Mouse (Mus musculus) embryonic facial prominence, embryonic 14.5 days (tissue): Measurements from ENCODE around the gene Olfr68. TPM values are rescaled to one million over a fixed set of nuclear protein-coding genes. Genes with fewer than 3 reads are reported as not detected.
"Not testable (repeated sequence)": the region's sequence is repeated elsewhere in the genome, so short reads cannot be mapped to it uniquely, and the experiment has no call there.

Experiments
- ATAC-seq: fragments of 200-750 bp; cut with Nextera tagmentation; 2 replicates; pipeline ENCODE4 v1.8.0; 2017; ENCODE audit warnings: low read depth, moderate number of reproducible peaks, moderate TSS enrichment
- DNase-seq: peaks from one replicate; pipeline ENCODE4 v3.0.0-alpha.2; 2015; ENCODE audit warnings: low spot score
- H3K27ac ChIP-seq: fragments of 300-500 bp; sonication (generic); replicated peaks from 2 replicates; pipeline ENCODE4 v1.5.1; 2014; ENCODE audit warnings: low read depth, mild to moderate bottlenecking, low read length, moderate library complexity
- H3K27me3 ChIP-seq: fragments of 300-500 bp; sonication (generic); replicated peaks from 2 replicates; pipeline ENCODE4 v1.6.1; 2014; ENCODE audit warnings: low read length; ENCODE audit not compliant: control insufficient read depth, insufficient read depth
- H3K36me3 ChIP-seq: fragments of 300-500 bp; sonication (generic); 2 replicates; pipeline ENCODE4 v1.6.1; 2014; ENCODE audit warnings: low read length, mixed read lengths; ENCODE audit not compliant: control insufficient read depth, insufficient read depth
- H3K4me1 ChIP-seq: fragments of 300-500 bp; sonication (generic); 2 replicates; pipeline ENCODE4 v1.6.1; 2014; ENCODE audit warnings: antibody characterized with exemption, low read length; ENCODE audit not compliant: control insufficient read depth, insufficient read depth
- H3K4me2 ChIP-seq: fragments of 300-500 bp; sonication (generic); 2 replicates; pipeline ENCODE4 v1.6.1; 2014; ENCODE audit warnings: low read depth, mild to moderate bottlenecking, low read length, moderate library complexity, mixed read lengths
- H3K4me3 ChIP-seq: fragments of 300-500 bp; sonication (generic); 2 replicates; pipeline ENCODE4 v1.5.1; 2014; ENCODE audit warnings: low read depth, mild to moderate bottlenecking, low read length
- H3K9ac ChIP-seq: fragments of 300-500 bp; sonication (generic); 2 replicates; pipeline ENCODE4 v1.6.1; 2014; ENCODE audit warnings: low read depth, mild to moderate bottlenecking, low read length, moderate library complexity, mixed read lengths
- H3K9me3 ChIP-seq: fragments of 300-500 bp; sonication (generic); 2 replicates; pipeline ENCODE4 v1.6.1; 2016; ENCODE audit warnings: low read length; ENCODE audit not compliant: control insufficient read depth
- WGBS: fragments of 180-500 bp; shearing (Covaris S2); extraction: QIAGEN DNeasy Blood & Tissue Kit; methylation state at CpG from one replicate; pipeline ENCODE4 v1.1.7; 2014; 5-methylcytosine and 5-hydroxymethylcytosine counted together
- polyA plus RNA-seq: library from polyadenylated mRNA; unstranded; fragments of >200 nt; fragmentation: Nextera tagmentation; extraction: Ambion mirVana; gene quantifications from 2 replicates; pipeline ENCODE4 v1.2.1, GENCODE M21; 2014

Gene Olfr68
- polyA plus RNA-seq, 1 experiment from 2014 or later: not detected

DNA sequence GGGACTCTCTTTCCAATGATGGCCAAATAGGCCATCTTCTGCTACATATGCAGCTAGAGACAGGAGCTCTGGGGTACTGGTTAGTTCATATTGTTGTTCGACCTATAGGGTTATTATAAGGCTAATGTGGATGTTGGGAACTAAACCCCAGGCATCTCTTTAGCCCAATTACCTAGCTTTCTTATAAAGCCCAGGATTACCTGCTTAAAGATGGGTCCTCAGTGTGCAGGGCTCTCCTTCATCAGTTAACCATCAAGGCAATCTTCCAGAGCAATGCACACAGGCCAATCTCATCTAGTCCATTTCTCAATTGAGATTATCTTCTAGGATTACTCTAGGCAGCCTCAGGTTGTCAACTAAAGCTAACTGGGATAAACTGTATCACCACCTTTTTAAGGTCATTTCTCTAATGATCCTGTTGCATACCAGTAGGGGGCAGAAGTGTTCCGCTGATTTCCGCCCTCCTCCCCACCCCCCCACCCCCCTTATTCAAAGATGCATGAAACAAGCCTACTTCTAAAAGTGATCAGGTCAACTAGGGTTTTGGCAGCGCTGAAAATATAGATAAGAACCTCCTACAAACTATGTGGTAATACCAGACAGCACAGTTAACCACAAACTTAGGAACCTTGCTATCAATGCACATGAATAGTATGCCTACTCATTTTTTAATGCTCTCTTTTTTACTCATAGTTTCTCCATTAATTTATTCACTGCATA lies 13.3 kb upstream of the Olfr68 start:
- Histone ChIP-seq H3K9me3 (no peaks in the 10 kb centered on the region), H3K4me2 (no peak overlapping the region), H3K4me3 (no peak overlapping the region), H3K36me3 (no peaks in the 10 kb centered on the region), H3K27ac (no peak overlapping the region), H3K4me1 (no peaks in the 10 kb centered on the region), H3K27me3 (no peaks in the 10 kb centered on the region), H3K9ac (no peak overlapping the region)
- ATAC-seq (no peak), DNase-seq (no peak)
- WGBS: 20% methylated on average over 4 of the region's 4 CpGs

DNA sequence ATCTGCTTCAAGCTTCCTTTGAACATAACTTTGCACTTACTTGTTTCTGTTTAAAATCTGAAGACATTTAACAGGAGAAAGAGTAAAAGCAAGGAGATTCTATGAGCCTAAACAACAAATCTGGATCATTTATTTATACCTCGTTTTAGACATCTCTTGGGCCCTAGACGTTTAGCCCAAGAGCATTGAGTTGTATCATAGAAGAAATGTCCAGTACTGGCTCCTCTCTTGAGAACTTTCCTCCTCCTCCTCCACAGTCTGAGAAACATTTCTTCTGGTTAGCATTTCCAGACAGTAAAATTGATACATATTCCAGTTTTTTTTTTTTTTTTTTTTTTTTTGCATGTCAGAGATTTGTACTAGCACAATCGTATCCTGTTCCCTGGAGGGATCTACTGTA lies 12.2 kb upstream of the Olfr68 start, which contains the start of gene Olfr67:
Gene Olfr67 (minus strand): TSS at position 101 of the 400 bp plus-strand sequence.
- WGBS: 69% methylated on average over 3 of the region's 3 CpGs
- Histone ChIP-seq H3K27ac (no peak within 1 kb of the TSS), H3K4me1 (no peaks in the 10 kb centered on the region), H3K4me3 (no peak within 1 kb of the TSS), H3K9me3 (no peaks in the 10 kb centered on the region), H3K4me2 (no peak within 1 kb of the TSS), H3K27me3 (no peaks in the 10 kb centered on the region), H3K9ac (no peak within 1 kb of the TSS), H3K36me3 (no peaks in the 10 kb centered on the region)
- ATAC-seq: no peak
- DNase-seq: no peak

DNA sequence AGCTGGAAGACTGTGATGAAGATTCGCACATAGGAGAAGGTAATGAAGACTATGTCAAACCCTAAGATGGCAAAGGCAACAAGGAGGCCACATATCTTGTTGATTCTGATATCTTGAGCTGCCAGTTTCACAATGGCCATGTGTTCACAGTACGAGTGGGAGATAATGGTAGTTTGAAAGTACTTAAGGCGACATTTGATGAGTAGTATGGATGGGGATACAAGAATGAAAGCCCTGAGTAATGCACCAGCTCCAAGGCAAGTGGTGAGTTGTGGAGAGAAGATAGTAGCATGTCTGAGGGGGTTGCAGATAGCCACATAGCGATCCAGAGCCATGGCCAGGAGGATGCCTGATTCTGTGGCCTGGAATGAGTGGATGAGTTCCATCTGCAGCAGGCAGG lies 1.8 kb downstream of the Olfr68 start:
- not testable (repeated sequence) for H3K9me3 ChIP-seq, H3K4me3 ChIP-seq, H3K4me2 ChIP-seq

DNA sequence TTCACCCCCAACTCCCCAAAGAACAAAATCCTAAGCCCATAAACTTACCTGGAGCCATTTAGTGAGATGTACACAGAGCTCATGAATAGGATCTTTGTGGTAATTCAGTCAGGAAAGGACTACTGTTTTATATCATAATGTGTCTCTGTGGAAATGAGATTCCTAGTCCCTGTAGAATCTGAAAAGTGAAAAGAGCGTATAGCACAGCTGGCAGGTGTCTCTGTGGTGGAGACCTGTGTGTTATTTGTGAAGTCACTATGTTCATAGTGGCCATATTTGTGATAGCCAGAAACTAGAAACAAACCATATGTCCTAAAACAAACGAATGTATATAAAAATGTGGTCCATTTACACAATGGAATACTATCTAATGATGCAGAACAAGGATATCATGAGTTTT lies 8.0 kb downstream of the Olfr68 start, which contains the start of gene Olfr69:
Gene Olfr69 (minus strand): TSS at position 101 of the 400 bp plus-strand sequence.
- Histone ChIP-seq H3K27me3 (no peaks in the 10 kb centered on the region), H3K4me1 (no peaks in the 10 kb centered on the region)
- 68% methylated on average over 2 of the region's 2 CpGs for WGBS

More for the DNA sequence above, 1.8 kb downstream of the Olfr68 start:
- H3K27ac ChIP-seq, H3K36me3 ChIP-seq, H3K4me1 ChIP-seq, ATAC-seq, DNase-seq, H3K27me3 ChIP-seq, H3K9ac ChIP-seq: not testable (repeated sequence)
- 90% methylated on average over 3 of the region's 4 CpGs for WGBS

DNA sequence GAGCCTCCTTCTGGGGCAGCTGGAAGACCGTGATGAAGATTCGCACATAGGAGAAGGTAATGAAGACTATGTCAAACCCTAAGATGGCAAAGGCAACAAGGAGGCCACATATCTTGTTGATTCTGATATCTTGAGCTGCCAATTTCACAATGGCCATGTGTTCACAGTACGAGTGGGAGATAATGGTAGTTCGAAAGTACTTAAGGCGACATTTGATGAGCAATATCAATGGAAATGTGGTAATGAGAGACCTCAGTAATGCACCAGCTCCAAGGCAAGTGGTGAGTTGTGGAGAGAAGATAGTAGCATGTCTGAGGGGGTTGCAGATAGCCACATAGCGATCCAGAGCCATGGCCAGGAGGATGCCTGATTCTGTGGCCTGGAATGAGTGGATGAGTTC lies 11.8 kb downstream of the Olfr68 start:
- not testable (repeated sequence) for H3K9me3 ChIP-seq, H3K4me3 ChIP-seq, H3K27me3 ChIP-seq, H3K9ac ChIP-seq, DNase-seq, H3K27ac ChIP-seq, ATAC-seq, H3K36me3 ChIP-seq, H3K4me1 ChIP-seq, H3K4me2 ChIP-seq
- 77% methylated on average over 4 of the region's 6 CpGs for WGBS

More for the DNA sequence above, 8.0 kb downstream of the Olfr68 start, which contains the start of gene Olfr69:
- ATAC-seq (no peak), DNase-seq (no peak)
- Histone ChIP-seq H3K4me2 (no peak within 1 kb of the TSS), H3K4me3 (no peak within 1 kb of the TSS), H3K9ac (no peak within 1 kb of the TSS), H3K9me3 (no peaks in the 10 kb centered on the region), H3K36me3 (no peaks in the 10 kb centered on the region), H3K27ac (no peak within 1 kb of the TSS)

DNA sequence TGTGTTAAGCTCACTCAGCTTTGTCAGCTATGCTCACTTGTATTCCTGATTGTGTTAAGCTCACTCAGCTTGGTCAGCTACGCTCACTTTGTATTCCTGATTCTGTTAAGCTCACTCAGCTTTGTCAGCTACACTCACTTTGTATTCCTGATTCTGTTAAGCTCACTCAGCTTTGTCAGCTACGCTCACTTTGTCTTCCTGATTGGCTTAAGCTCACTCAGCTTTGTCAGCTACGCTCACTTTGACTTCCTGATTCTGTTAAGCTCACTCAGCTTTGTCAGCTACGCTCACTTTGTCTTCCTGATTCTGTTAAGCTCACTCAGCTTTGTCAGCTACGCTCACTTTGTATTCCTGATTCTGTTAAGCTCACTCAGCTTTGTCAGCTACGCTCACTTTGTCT lies 17.3 kb downstream of the Olfr68 start:
- H3K4me3 ChIP-seq, H3K4me1 ChIP-seq, H3K9ac ChIP-seq, DNase-seq, H3K27me3 ChIP-seq, H3K9me3 ChIP-seq, H3K4me2 ChIP-seq, ATAC-seq, H3K36me3 ChIP-seq, H3K27ac ChIP-seq: not testable (repeated sequence)
- WGBS: 84% methylated on average over 6 of the region's 6 CpGs

DNA sequence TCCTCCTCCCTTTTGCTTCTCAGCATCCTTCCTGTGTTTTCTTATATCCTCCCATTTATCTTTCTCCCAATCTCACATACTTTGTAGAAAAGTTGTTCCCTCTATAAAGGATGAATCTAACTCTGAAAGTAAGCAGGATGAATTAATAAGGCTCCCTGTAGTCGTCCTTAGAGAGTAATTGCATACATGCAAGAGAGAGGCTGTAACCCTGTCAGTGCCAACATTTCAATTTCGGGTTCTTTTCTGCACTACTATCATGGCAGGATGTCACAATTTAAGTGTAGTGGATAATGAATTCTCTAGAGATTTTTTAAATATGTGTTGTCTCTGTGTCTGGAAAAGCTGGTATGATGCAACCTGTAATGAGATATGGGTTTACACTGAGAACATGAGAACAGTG lies 22.3 kb downstream of the Olfr68 start, which contains the start of gene Olfr630:
Gene Olfr630 (minus strand): TSS at position 101 of the 400 bp plus-strand sequence.
- no peaks in the 10 kb centered on the region for H3K36me3 ChIP-seq
- WGBS: 39% methylated on average over 2 of the region's 2 CpGs
- no peak within 1 kb of the TSS for H3K27ac ChIP-seq
- no peaks in the 10 kb centered on the region for H3K4me1 ChIP-seq
- no peak for ATAC-seq
- no peaks in the 10 kb centered on the region for H3K27me3 ChIP-seq
- H3K9me3 ChIP-seq: no peaks in the 10 kb centered on the region
- H3K4me2 ChIP-seq: no peak within 1 kb of the TSS
- H3K9ac ChIP-seq: no peak within 1 kb of the TSS
- H3K4me3 ChIP-seq: no peak within 1 kb of the TSS
- no peak for DNase-seq

DNA sequence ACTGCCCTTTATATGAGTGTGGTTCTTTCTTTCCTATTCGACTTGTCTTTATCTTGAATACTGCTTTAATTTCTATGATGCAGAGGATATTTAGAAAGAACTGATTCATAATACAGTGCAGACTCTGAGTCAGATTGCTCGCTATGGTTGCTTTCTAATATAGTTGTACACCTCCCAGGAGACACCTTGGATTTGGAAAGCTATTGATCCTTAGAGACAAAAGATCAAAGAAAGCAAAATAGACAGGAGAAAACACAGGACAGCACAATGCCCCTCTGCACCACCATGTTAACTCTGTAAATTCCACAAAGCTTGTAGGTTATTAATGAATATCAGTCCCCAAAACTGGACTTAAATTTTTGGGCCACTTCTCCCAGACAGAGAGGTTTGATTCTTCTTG lies 34.7 kb downstream of the Olfr68 start, which contains the start of gene Olfr629:
Gene Olfr629 (minus strand): TSS at position 101 of the 400 bp plus-strand sequence.
- Histone ChIP-seq H3K9ac (no peak within 1 kb of the TSS), H3K27ac (no peak within 1 kb of the TSS), H3K4me3 (no peak within 1 kb of the TSS), H3K27me3 (no peaks in the 10 kb centered on the region), H3K9me3 (0 out of 2 replicates have a peak, but pooled peaks cover 4% of the 10 kb centered on the region), H3K4me1 (no peaks in the 10 kb centered on the region), H3K4me2 (no peak within 1 kb of the TSS), H3K36me3 (no peaks in the 10 kb centered on the region)
- ATAC-seq (no peak), DNase-seq (no peak)
- 75% methylated on average over 2 of the region's 2 CpGs for WGBS

DNA sequence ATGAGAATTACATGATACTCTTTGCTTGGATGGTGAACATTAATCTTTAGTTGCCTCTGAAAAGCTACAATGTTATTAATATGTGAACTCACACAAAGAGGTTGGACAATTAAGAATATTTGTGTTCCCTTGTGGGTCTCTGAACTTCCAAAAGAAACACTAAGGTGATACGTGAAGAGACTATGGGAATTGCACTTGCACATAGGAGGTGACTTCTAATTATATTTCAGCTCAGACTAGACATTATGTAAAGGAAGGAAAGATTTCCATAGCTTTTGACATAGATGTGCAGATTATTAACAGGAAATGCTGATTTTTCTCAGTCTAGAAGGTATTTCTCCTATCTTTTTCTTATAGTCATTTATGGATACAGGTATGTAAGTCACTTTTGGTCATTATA lies 49.4 kb downstream of the Olfr68 start, which contains the start of gene Olfr628:
Gene Olfr628 (plus strand): TSS at position 301 of the 400 bp plus-strand sequence.
- H3K9ac ChIP-seq: no peak within 1 kb of the TSS
- H3K4me2 ChIP-seq: no peak within 1 kb of the TSS
- H3K27me3 ChIP-seq: no peaks in the 10 kb centered on the region
- no peaks in the 10 kb centered on the region for H3K36me3 ChIP-seq
- no peaks in the 10 kb centered on the region for H3K4me1 ChIP-seq
- H3K27ac ChIP-seq: no peak within 1 kb of the TSS
- no peak within 1 kb of the TSS for H3K4me3 ChIP-seq
- WGBS: 84% methylated on average over 1 of the region's 1 CpGs
- no peak for DNase-seq
- no peak for ATAC-seq
- H3K9me3 ChIP-seq: no peaks in the 10 kb centered on the region
